Mouse (Mus musculus) leukemia stem cell, adult 10-12 weeks (primary cell): ENCODE results near the gene Ftl1-ps1. TPM values are rescaled to one million over a fixed set of nuclear protein-coding genes. Genes with fewer than 3 reads are reported as not detected.

Experiments used
- polyA plus RNA-seq: library from polyadenylated mRNA; stranded (reverse); fragments of >175 nt; gene quantifications from 2 replicates; pipeline ENCODE4 v1.2.3, GENCODE M21; 2012; ENCODE audit warnings: low replicate concordance

Gene Ftl1-ps1
- polyA plus RNA-seq: 13.1 and 18.0 TPM in 2 replicates

GRCm38 (mm10) chr13:74399298-74399839 is at the start of gene Ftl1-ps1:
Gene Ftl1-ps1, plus strand, starts transcription at chr13:74399694.

GRCm38 (mm10) chr13:74363859-74364235 is 35.6 kb upstream of the Ftl1-ps1 start, which contains the start of gene Lrrc14b:
Gene Lrrc14b, minus strand, starts transcription at chr13:74364005.

GRCm38 (mm10) chr13:74390371-74390990 is 9.0 kb upstream of the Ftl1-ps1 start, which contains the start of gene Zfp72:
Gene Zfp72, minus strand, starts transcription at chr13:74390836.

Other genes starting within 250 kb of the Ftl1-ps1 start
- gene Exoc3, start 191.0 kb upstream of the Ftl1-ps1 start, polyA plus RNA-seq: 2.5 and 20.3 TPM in 2 replicates
- gene Ahrr, start 107.4 kb upstream of the Ftl1-ps1 start, polyA plus RNA-seq: not detected in 2 replicates
- gene Pdcd6, start 82.1 kb upstream of the Ftl1-ps1 start, polyA plus RNA-seq: 25.7 and 26.3 TPM in 2 replicates
- gene Sdha, start 49.4 kb upstream of the Ftl1-ps1 start, polyA plus RNA-seq: 13.1 and 15.0 TPM in 2 replicates
- gene Ccdc127, start 49.4 kb upstream of the Ftl1-ps1 start, polyA plus RNA-seq: 0.34 and 0.46 TPM in 2 replicates
- gene Lrrc14b, start 35.7 kb upstream of the Ftl1-ps1 start, polyA plus RNA-seq: not detected in 2 replicates
- gene Zfp72, start 8.9 kb upstream of the Ftl1-ps1 start, polyA plus RNA-seq: not detected in 2 replicates
- 0.51 TPM in 1 of 2 replicates, not detected in the other for gene Zfp825, start 94.3 kb downstream of the Ftl1-ps1 start, polyA plus RNA-seq
- gene Erap1, start 239.9 kb downstream of the Ftl1-ps1 start, polyA plus RNA-seq: 0.90 and 1.2 TPM in 2 replicates